Mouse (Mus musculus): ENCODE data around the gene Birc3. TPM values are rescaled to one million over a fixed set of nuclear protein-coding genes. Genes with fewer than 3 reads are reported as not detected.

Gene Birc3
- polyA plus RNA-seq, 1 experiment from 2014 or later, result 2.8 TPM

- DNase-seq (ENCODE audit: low spot score) (peak; percentile 99), ATAC-seq (ENCODE audit: insufficient read depth, low FRiP score, low TSS enrichment) (peak; percentile 98)
- peak within 1 kb of the TSS; percentile 61 for H3K4me3 ChIP-seq (ENCODE audit: low read depth, low read length)
These were observed 35.8 kb downstream of the Birc3 start, which contains the start of gene Birc2 for GRCm38 (mm10) chr9:7836905-7837805. Gene Birc2, minus strand, starts transcription at chr9:7837064.

GRCm38 (mm10) chr9:7836331-7836730, 36.7 kb downstream of the Birc3 start:
- H3K36me3 ChIP-seq (ENCODE audit: control insufficient read depth, insufficient read depth, low read length), result peaks cover 3% of the 10 kb centered on the region; the same call in 1 of the 2 replicates
- peak; percentile 72 for DNase-seq (ENCODE audit: low spot score)
- H3K9me3 ChIP-seq (ENCODE audit: control insufficient read depth, low read length), result no peaks in the 10 kb centered on the region
- peak overlapping the region; percentile 79 for H3K9ac ChIP-seq (ENCODE audit: low read length)
- H3K4me3 ChIP-seq (ENCODE audit: low read depth, low read length), result peak overlapping the region; percentile 61
- 0% methylated on average over 16 of the region's 16 CpGs for WGBS
- H3K4me2 ChIP-seq (ENCODE audit: low read depth), result peak overlapping the region; percentile 75
- peaks cover 7% of the 10 kb centered on the region for H3K4me1 ChIP-seq (ENCODE audit: control insufficient read depth, insufficient read depth, low read length)
- ATAC-seq (ENCODE audit: insufficient read depth, low FRiP score, low TSS enrichment), result peak; percentile 32
- H3K27me3 ChIP-seq (ENCODE audit: control insufficient read depth, insufficient read depth, low read length), result no peaks in the 10 kb centered on the region
- peak overlapping the region; percentile 92 for H3K27ac ChIP-seq (ENCODE audit: low read depth, low read length)

More at GRCm38 (mm10) chr9:7836905-7837805, 35.8 kb downstream of the Birc3 start, which contains the start of gene Birc2:
- H3K27me3 ChIP-seq (ENCODE audit: control insufficient read depth, insufficient read depth, low read length), result no peaks in the 10 kb centered on the region
- peaks cover 7% of the 10 kb centered on the region for H3K4me1 ChIP-seq (ENCODE audit: control insufficient read depth, insufficient read depth, low read length)
- H3K36me3 ChIP-seq (ENCODE audit: control insufficient read depth, insufficient read depth, low read length), result peaks cover 3% of the 10 kb centered on the region; the same call in 1 of the 2 replicates
- H3K27ac ChIP-seq (ENCODE audit: low read depth, low read length), result peak within 1 kb of the TSS; percentile 92
- H3K9ac ChIP-seq (ENCODE audit: low read length), result peak within 1 kb of the TSS; percentile 79
- H3K4me2 ChIP-seq (ENCODE audit: low read depth), result peak within 1 kb of the TSS; percentile 75
- under 1% methylated on average over 68 of the region's 68 CpGs for WGBS
- H3K9me3 ChIP-seq (ENCODE audit: control insufficient read depth, low read length), result no peaks in the 10 kb centered on the region

GRCm38 (mm10) chr9:7835302-7835701, 37.7 kb downstream of the Birc3 start:
- H3K4me3 ChIP-seq (ENCODE audit: low read depth, low read length), result no peak overlapping the region
- H3K9me3 ChIP-seq (ENCODE audit: control insufficient read depth, low read length), result no peaks in the 10 kb centered on the region
- DNase-seq (ENCODE audit: low spot score) (no peak), ATAC-seq (ENCODE audit: insufficient read depth, low FRiP score, low TSS enrichment) (no peak)
- no peak overlapping the region for H3K27ac ChIP-seq (ENCODE audit: low read depth, low read length)
- no peak overlapping the region for H3K9ac ChIP-seq (ENCODE audit: low read length)
- H3K4me1 ChIP-seq (ENCODE audit: control insufficient read depth, insufficient read depth, low read length), result peaks cover 7% of the 10 kb centered on the region
- 95% methylated on average over 1 of the region's 1 CpGs for WGBS
- peaks cover 3% of the 10 kb centered on the region; the same call in 1 of the 2 replicates for H3K36me3 ChIP-seq (ENCODE audit: control insufficient read depth, insufficient read depth, low read length)
- H3K27me3 ChIP-seq (ENCODE audit: control insufficient read depth, insufficient read depth, low read length), result no peaks in the 10 kb centered on the region
- no peak overlapping the region for H3K4me2 ChIP-seq (ENCODE audit: low read depth)

- Histone ChIP-seq H3K9me3 (ENCODE audit: control insufficient read depth, low read length) (no peaks in the 10 kb centered on the region), H3K27me3 (ENCODE audit: control insufficient read depth, insufficient read depth, low read length) (no peaks in the 10 kb centered on the region), H3K4me3 (ENCODE audit: low read depth, low read length) (no peak overlapping the region), H3K9ac (ENCODE audit: low read length) (no peak overlapping the region), H3K4me1 (ENCODE audit: control insufficient read depth, insufficient read depth, low read length) (peaks cover 7% of the 10 kb centered on the region), H3K4me2 (ENCODE audit: low read depth) (no peak overlapping the region), H3K27ac (ENCODE audit: low read depth, low read length) (no peak overlapping the region), H3K36me3 (ENCODE audit: control insufficient read depth, insufficient read depth, low read length) (peaks cover 3% of the 10 kb centered on the region; the same call in 1 of the 2 replicates)
- ATAC-seq (ENCODE audit: insufficient read depth, low FRiP score, low TSS enrichment), result no peak
- WGBS, result 89% methylated on average over 6 of the region's 6 CpGs
- DNase-seq (ENCODE audit: low spot score), result no peak
These were observed 39.6 kb downstream of the Birc3 start for GRCm38 (mm10) chr9:7833421-7833820.

GRCm38 (mm10) chr9:7829531-7830528, 43.2 kb downstream of the Birc3 start:
- Histone ChIP-seq H3K4me2 (ENCODE audit: low read depth) (no peak overlapping the region), H3K4me1 (ENCODE audit: control insufficient read depth, insufficient read depth, low read length) (peaks cover 7% of the 10 kb centered on the region)
- WGBS, result 90% methylated on average over 9 of the region's 9 CpGs

GRCm38 (mm10) chr9:7828706-7829105, 44.3 kb downstream of the Birc3 start:
- no peak for ATAC-seq (ENCODE audit: insufficient read depth, low FRiP score, low TSS enrichment)
- WGBS, result 96% methylated on average over 4 of the region's 4 CpGs
- Histone ChIP-seq H3K27ac (ENCODE audit: low read depth, low read length) (no peak overlapping the region), H3K4me2 (ENCODE audit: low read depth) (no peak overlapping the region), H3K9me3 (ENCODE audit: control insufficient read depth, low read length) (no peaks in the 10 kb centered on the region), H3K4me3 (ENCODE audit: low read depth, low read length) (no peak overlapping the region), H3K27me3 (ENCODE audit: control insufficient read depth, insufficient read depth, low read length) (no peaks in the 10 kb centered on the region), H3K36me3 (ENCODE audit: control insufficient read depth, insufficient read depth, low read length) (no peaks in the 10 kb centered on the region; the same call in 1 of the 2 replicates), H3K4me1 (ENCODE audit: control insufficient read depth, insufficient read depth, low read length) (peaks cover 7% of the 10 kb centered on the region), H3K9ac (ENCODE audit: low read length) (no peak overlapping the region)
- DNase-seq (ENCODE audit: low spot score), result no peak

More at GRCm38 (mm10) chr9:7829531-7830528, 43.2 kb downstream of the Birc3 start:
- DNase-seq (ENCODE audit: low spot score), result no peak
- H3K27me3 ChIP-seq (ENCODE audit: control insufficient read depth, insufficient read depth, low read length), result no peaks in the 10 kb centered on the region
- peaks cover 3% of the 10 kb centered on the region; the same call in 1 of the 2 replicates for H3K36me3 ChIP-seq (ENCODE audit: control insufficient read depth, insufficient read depth, low read length)
- H3K27ac ChIP-seq (ENCODE audit: low read depth, low read length), result no peak overlapping the region
- H3K9ac ChIP-seq (ENCODE audit: low read length), result no peak overlapping the region
- H3K4me3 ChIP-seq (ENCODE audit: low read depth, low read length), result no peak overlapping the region
- no peaks in the 10 kb centered on the region for H3K9me3 ChIP-seq (ENCODE audit: control insufficient read depth, low read length)
- ATAC-seq (ENCODE audit: insufficient read depth, low FRiP score, low TSS enrichment), result no peak

- 93% methylated on average over 5 of the region's 5 CpGs for WGBS
- H3K4me3 ChIP-seq (ENCODE audit: low read depth, low read length), result no peak overlapping the region
- H3K27ac ChIP-seq (ENCODE audit: low read depth, low read length), result no peak overlapping the region
- ATAC-seq (ENCODE audit: insufficient read depth, low FRiP score, low TSS enrichment) (no peak), DNase-seq (ENCODE audit: low spot score) (no peak)
- no peaks in the 10 kb centered on the region for H3K27me3 ChIP-seq (ENCODE audit: control insufficient read depth, insufficient read depth, low read length)
- H3K9ac ChIP-seq (ENCODE audit: low read length), result no peak overlapping the region
- no peaks in the 10 kb centered on the region for H3K9me3 ChIP-seq (ENCODE audit: control insufficient read depth, low read length)
- H3K4me1 ChIP-seq (ENCODE audit: control insufficient read depth, insufficient read depth, low read length), result no peaks in the 10 kb centered on the region
- H3K4me2 ChIP-seq (ENCODE audit: low read depth), result no peak overlapping the region
- H3K36me3 ChIP-seq (ENCODE audit: control insufficient read depth, insufficient read depth, low read length), result peaks cover 4% of the 10 kb centered on the region; the same call in 1 of the 2 replicates
These were observed 48.1 kb downstream of the Birc3 start for GRCm38 (mm10) chr9:7824916-7825315.

- DNase-seq (ENCODE audit: low spot score), result no peak
These were observed 50.2 kb downstream of the Birc3 start for GRCm38 (mm10) chr9:7822758-7823157.

More at GRCm38 (mm10) chr9:7822758-7823157, 50.2 kb downstream of the Birc3 start:
- no peaks in the 10 kb centered on the region for H3K4me1 ChIP-seq (ENCODE audit: control insufficient read depth, insufficient read depth, low read length)
- H3K27ac ChIP-seq (ENCODE audit: low read depth, low read length), result no peak overlapping the region
- no peaks in the 10 kb centered on the region for H3K9me3 ChIP-seq (ENCODE audit: control insufficient read depth, low read length)
- H3K4me2 ChIP-seq (ENCODE audit: low read depth), result no peak overlapping the region
- WGBS, result 76% methylated on average over 3 of the region's 3 CpGs
- H3K4me3 ChIP-seq (ENCODE audit: low read depth, low read length), result no peak overlapping the region
- no peaks in the 10 kb centered on the region for H3K27me3 ChIP-seq (ENCODE audit: control insufficient read depth, insufficient read depth, low read length)
- peaks cover 6% of the 10 kb centered on the region; the same call in 1 of the 2 replicates for H3K36me3 ChIP-seq (ENCODE audit: control insufficient read depth, insufficient read depth, low read length)
- no peak for ATAC-seq (ENCODE audit: insufficient read depth, low FRiP score, low TSS enrichment)
- H3K9ac ChIP-seq (ENCODE audit: low read length), result no peak overlapping the region

All from neural tube, embryonic 11.5 days (tissue).